Mouse (Mus musculus): ENCODE data around the gene Fbln1. TPM values are rescaled to one million over a fixed set of nuclear protein-coding genes. Genes with fewer than 3 reads are reported as not detected.

Fbln1 gene
- total and polyA plus RNA-seq, 2 experiments from 2014 or later: 46.2 to 57.8 TPM

DNA sequence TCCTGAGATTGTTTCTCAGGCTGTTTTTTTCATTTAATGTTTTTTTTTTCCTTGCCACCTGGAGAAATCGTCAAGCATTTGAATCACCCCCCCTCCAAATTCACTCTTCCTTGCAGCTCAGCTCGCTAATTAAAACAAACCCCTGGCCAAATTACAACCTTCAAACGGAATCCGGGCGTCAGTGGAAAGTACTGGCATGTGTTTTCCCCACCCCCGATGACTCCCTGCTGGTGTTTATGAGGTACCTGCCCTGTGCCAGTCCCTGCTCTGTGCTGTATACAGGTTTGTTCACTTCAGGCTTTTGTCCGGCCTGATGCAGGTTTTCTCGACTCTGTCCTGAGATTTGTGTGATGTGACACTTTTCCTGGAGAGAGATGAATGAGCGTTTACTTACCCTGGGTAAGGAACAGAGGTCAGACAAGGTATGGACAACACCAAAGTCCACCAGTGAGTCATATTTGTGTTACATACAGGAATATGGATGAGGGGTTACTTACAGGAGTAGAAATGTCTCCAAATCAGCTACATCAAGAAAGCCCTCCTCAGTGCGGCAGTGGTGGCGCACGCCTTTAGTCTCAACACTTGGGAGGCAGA, 38.6 kb upstream of the Fbln1 start:
- no peaks in the 10 kb centered on the region for H3K27me3 ChIP-seq (ENCODE audit: insufficient read depth, low read length)
- H3K4me3 ChIP-seq (ENCODE audit: low read depth, low read length): no peak overlapping the region
- H3K4me2 ChIP-seq (ENCODE audit: low read depth, low read length, poor library complexity, severe bottlenecking): no peak overlapping the region
- DNase-seq (ENCODE audit: low spot score) (peak; percentile 21), ATAC-seq (ENCODE audit: low FRiP score) (no peak)
- WGBS: 56% methylated on average over 12 of the region's 12 CpGs
- TF ChIP-seq CTCF (IDR thresholded peaks at IDR 0.05): no peak
- no peaks in the 10 kb centered on the region for H3K36me3 ChIP-seq (ENCODE audit: insufficient read depth, low read length)
- 0 out of 2 replicates have a peak overlapping the region, but pooled peaks have one; percentile 33 for H3K27ac ChIP-seq (ENCODE audit: low read depth, low read length)
- H3K4me1 ChIP-seq (ENCODE audit: insufficient read depth, low read length): peaks cover 4% of the 10 kb centered on the region; the same call in 1 of the 2 replicates
- H3K9me3 ChIP-seq (ENCODE audit: low read length): no peaks in the 10 kb centered on the region
- H3K9ac ChIP-seq (replicated peaks; ENCODE audit: low read length, poor library complexity, severe bottlenecking): no peak overlapping the region

DNA sequence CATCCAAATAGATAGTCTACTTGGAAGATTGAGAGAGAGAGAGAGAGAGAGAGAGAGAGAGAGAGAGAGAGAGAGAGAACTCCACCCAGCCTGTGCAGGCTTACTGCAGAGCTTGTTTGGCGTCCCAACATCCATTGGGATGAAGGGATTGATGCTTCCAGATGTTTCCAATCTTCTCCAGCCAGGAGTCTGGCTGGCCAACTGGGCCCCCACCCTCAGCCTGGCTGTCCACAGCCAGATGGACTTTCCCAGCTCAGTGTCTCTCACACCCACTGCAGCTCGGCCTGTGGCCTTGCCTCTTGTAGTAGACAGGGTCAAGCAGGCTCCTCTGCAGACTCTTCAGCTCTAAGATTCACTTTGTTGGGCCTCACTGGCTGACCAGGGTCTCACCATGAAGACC, 33.7 kb upstream of the Fbln1 start:
- no peaks in the 10 kb centered on the region for H3K9me3 ChIP-seq (ENCODE audit: low read length)
- no peak overlapping the region for H3K4me2 ChIP-seq (ENCODE audit: low read depth, low read length, poor library complexity, severe bottlenecking)
- H3K4me3 ChIP-seq (ENCODE audit: low read depth, low read length): no peak overlapping the region
- H3K9ac ChIP-seq (replicated peaks; ENCODE audit: low read length, poor library complexity, severe bottlenecking): no peak overlapping the region
- H3K4me1 ChIP-seq (ENCODE audit: insufficient read depth, low read length): no peaks in the 10 kb centered on the region
- no peak for ATAC-seq (ENCODE audit: low FRiP score)
- no peaks in the 10 kb centered on the region for H3K27me3 ChIP-seq (ENCODE audit: insufficient read depth, low read length)
- TF ChIP-seq CTCF (IDR thresholded peaks at IDR 0.05): no peak
- no peak for DNase-seq (ENCODE audit: low spot score)
- no peak overlapping the region for H3K27ac ChIP-seq (ENCODE audit: low read depth, low read length)
- WGBS: 94% methylated on average over 2 of the region's 2 CpGs
- no peaks in the 10 kb centered on the region for H3K36me3 ChIP-seq (ENCODE audit: insufficient read depth, low read length)

- DNase-seq (ENCODE audit: low spot score) (no peak), ATAC-seq (ENCODE audit: low FRiP score) (no peak)
- H3K4me2 ChIP-seq (ENCODE audit: low read depth, low read length, poor library complexity, severe bottlenecking): no peak overlapping the region
- H3K9me3 ChIP-seq (ENCODE audit: low read length): no peaks in the 10 kb centered on the region
- H3K36me3 ChIP-seq (ENCODE audit: insufficient read depth, low read length): no peaks in the 10 kb centered on the region
- H3K4me3 ChIP-seq (ENCODE audit: low read depth, low read length): no peak overlapping the region
- H3K27ac ChIP-seq (ENCODE audit: low read depth, low read length): no peak overlapping the region
- WGBS: 78% methylated on average over 8 of the region's 8 CpGs
- TF ChIP-seq CTCF (IDR thresholded peaks at IDR 0.05): no peak
- H3K9ac ChIP-seq (replicated peaks; ENCODE audit: low read length, poor library complexity, severe bottlenecking): no peak overlapping the region
- H3K27me3 ChIP-seq (ENCODE audit: insufficient read depth, low read length): no peaks in the 10 kb centered on the region
- no peaks in the 10 kb centered on the region for H3K4me1 ChIP-seq (ENCODE audit: insufficient read depth, low read length)
These were observed 32.3 kb upstream of the Fbln1 start for GRCm38 (mm10) chr15:85173425-85173824.

DNA sequence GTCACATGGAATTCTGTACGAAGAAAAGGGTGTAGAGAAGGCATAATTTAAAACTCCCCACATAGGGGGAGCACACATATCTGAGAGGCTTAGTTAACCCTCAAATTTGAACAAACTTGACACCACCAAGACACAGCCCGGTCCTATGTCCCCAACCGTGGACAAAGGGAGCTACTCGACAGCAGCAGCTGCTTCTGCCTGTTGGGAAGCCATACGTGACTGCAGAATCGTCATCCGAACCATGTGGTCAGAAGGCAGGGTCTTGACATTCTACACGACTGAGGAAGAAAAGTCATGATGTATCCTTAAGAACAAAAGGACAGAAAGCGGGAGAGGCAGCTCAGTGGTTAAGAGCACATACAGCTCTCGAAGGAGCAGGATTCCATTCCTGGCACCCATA, 31.7 kb upstream of the Fbln1 start:
- ATAC-seq (ENCODE audit: low FRiP score) (no peak), DNase-seq (ENCODE audit: low spot score) (no peak)
- H3K36me3 ChIP-seq (ENCODE audit: insufficient read depth, low read length): no peaks in the 10 kb centered on the region
- WGBS: 83% methylated on average over 10 of the region's 10 CpGs
- no peak overlapping the region for H3K4me3 ChIP-seq (ENCODE audit: low read depth, low read length)
- no peak overlapping the region for H3K27ac ChIP-seq (ENCODE audit: low read depth, low read length)
- H3K4me1 ChIP-seq (ENCODE audit: insufficient read depth, low read length): no peaks in the 10 kb centered on the region
- no peaks in the 10 kb centered on the region for H3K27me3 ChIP-seq (ENCODE audit: insufficient read depth, low read length)
- H3K4me2 ChIP-seq (ENCODE audit: low read depth, low read length, poor library complexity, severe bottlenecking): no peak overlapping the region
- no peak overlapping the region for H3K9ac ChIP-seq (replicated peaks; ENCODE audit: low read length, poor library complexity, severe bottlenecking)
- H3K9me3 ChIP-seq (ENCODE audit: low read length): no peaks in the 10 kb centered on the region
- no peak for TF ChIP-seq CTCF (IDR thresholded peaks at IDR 0.05)

DNA sequence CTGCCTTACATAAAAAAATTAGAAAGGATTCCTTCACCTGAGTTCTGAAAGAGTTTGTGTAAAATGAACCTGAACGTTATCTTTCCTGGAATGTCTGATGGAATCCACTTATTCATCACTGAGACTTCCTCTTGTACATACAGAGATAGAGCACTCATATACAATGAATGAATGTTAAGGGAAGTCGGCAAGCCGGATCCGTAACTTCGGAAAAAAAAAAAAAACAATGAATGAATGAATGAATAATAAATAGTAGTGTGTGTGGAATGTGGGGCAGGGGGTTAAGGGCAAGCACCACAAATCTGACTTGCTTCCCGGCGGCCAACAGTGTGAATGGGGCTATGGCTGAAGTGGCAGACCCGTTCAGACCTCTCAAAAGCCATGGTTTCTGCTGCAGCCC, 28.2 kb upstream of the Fbln1 start:
- no peaks in the 10 kb centered on the region for H3K9me3 ChIP-seq (ENCODE audit: low read length)
- no peak for TF ChIP-seq CTCF (IDR thresholded peaks at IDR 0.05)
- H3K36me3 ChIP-seq (ENCODE audit: insufficient read depth, low read length): no peaks in the 10 kb centered on the region
- WGBS: 81% methylated on average over 8 of the region's 8 CpGs
- no peak overlapping the region for H3K4me2 ChIP-seq (ENCODE audit: low read depth, low read length, poor library complexity, severe bottlenecking)
- no peak for ATAC-seq (ENCODE audit: low FRiP score)
- no peak overlapping the region for H3K9ac ChIP-seq (replicated peaks; ENCODE audit: low read length, poor library complexity, severe bottlenecking)
- H3K27me3 ChIP-seq (ENCODE audit: insufficient read depth, low read length): no peaks in the 10 kb centered on the region
- H3K4me1 ChIP-seq (ENCODE audit: insufficient read depth, low read length): no peaks in the 10 kb centered on the region
- no peak overlapping the region for H3K4me3 ChIP-seq (ENCODE audit: low read depth, low read length)
- H3K27ac ChIP-seq (ENCODE audit: low read depth, low read length): no peak overlapping the region
- DNase-seq (ENCODE audit: low spot score): peak; percentile 63

- 78% methylated on average over 6 of the region's 6 CpGs for WGBS
- Histone ChIP-seq H3K27me3 (ENCODE audit: insufficient read depth, low read length) (no peaks in the 10 kb centered on the region), H3K4me2 (ENCODE audit: low read depth, low read length, poor library complexity, severe bottlenecking) (no peak overlapping the region), H3K36me3 (ENCODE audit: insufficient read depth, low read length) (no peaks in the 10 kb centered on the region), H3K27ac (ENCODE audit: low read depth, low read length) (no peak overlapping the region), H3K9ac (replicated peaks; ENCODE audit: low read length, poor library complexity, severe bottlenecking) (no peak overlapping the region), H3K4me3 (ENCODE audit: low read depth, low read length) (no peak overlapping the region), H3K4me1 (ENCODE audit: insufficient read depth, low read length) (no peaks in the 10 kb centered on the region), H3K9me3 (ENCODE audit: low read length) (no peaks in the 10 kb centered on the region)
- TF ChIP-seq CTCF (IDR thresholded peaks at IDR 0.05): no peak
- DNase-seq (ENCODE audit: low spot score) (no peak), ATAC-seq (ENCODE audit: low FRiP score) (no peak)
These were observed 27.6 kb upstream of the Fbln1 start for GRCm38 (mm10) chr15:85178172-85178571.
